Mouse (Mus musculus): ENCODE measurements around the gene Olfr695.
"Not testable (repeated sequence)": the region's sequence is repeated elsewhere in the genome, so short reads cannot be mapped to it uniquely, and the experiment has no call there.

Gene Olfr695

GRCm38 (mm10) chr7:106716296-106716695 lies at the start of gene Olfr695:
TSS of gene Olfr695 (minus strand) at chr7:106716396.
- no peak for DNase-seq (ENCODE audit: low read depth, low spot score)

- not testable (repeated sequence) for DNase-seq (ENCODE audit: low read depth, low spot score)
Observed at GRCm38 (mm10) chr7:106761008-106761407, 44.8 kb upstream of the Olfr695 start.

DNA sequence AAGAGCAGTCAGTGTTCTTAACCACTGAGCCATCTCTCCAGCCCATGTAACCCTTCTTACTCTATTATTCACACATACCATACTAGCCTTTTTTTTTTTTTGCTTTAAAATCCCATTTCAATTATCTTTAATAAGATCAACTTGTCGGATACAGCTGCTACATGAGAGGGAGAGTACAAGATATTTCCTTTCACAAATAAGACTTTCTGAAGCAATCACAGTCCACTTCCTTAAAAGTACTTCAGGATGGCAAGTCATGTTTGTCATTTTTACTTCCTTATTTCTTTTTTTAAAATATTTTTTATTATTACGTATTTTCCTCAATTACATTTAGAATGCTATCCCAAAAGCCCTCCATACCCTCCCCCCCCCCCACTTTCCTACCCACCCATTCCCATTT lies 42.6 kb upstream of the Olfr695 start:
- DNase-seq (ENCODE audit: low read depth, low spot score) = no peak

DNA sequence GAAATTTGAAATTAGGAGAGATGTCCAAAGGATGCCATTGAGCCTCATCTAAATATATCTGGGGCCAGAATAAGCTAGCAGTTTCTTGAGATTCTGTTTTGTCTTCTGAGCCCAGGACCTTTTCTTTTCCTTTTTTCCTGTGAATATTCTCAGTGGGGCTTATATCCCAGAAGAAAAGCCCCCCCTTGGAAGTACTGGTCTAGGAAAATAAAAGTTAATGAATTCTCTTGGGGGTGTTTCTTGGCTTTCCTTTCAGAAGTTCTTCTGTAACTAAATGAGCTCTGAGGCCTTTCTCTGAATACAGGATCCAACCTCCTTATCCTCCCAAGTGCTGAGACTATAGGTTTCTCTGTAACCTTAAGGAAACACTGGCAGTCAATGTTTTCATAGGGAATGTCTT lies 39.1 kb upstream of the Olfr695 start, which contains the start of gene Olfr698:
Olfr698 (minus strand) TSS at position 101 of the 400 bp plus-strand sequence.
- DNase-seq (ENCODE audit: low read depth, low spot score) = no peak

DNA sequence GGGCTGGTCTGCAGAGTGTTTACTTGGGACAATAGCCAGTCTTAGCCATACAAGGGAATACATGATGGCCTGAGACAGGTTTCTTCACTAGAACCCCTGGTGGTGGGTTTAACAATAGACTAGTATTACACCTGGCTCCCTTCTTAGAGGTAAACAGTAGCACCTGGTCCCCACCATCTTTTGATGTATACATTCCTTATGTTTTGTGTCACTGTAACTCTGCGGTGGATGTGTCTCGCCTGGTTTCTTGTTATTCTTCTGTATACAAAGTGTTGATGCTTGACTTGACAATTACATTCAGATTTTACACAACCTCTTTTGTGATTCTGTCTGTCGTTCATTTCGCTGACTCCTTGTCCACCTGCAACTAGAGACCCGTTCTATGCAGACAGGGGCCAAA lies 29.6 kb upstream of the Olfr695 start:
- no peak for DNase-seq (ENCODE audit: low read depth, low spot score)

- DNase-seq (ENCODE audit: low read depth, low spot score) = no peak
Observed at GRCm38 (mm10) chr7:106742343-106742742, 26.1 kb upstream of the Olfr695 start, which contains the start of gene Olfr697. TSS of gene Olfr697 (minus strand) at chr7:106742443.

GRCm38 (mm10) chr7:106737028-106737427 lies 20.8 kb upstream of the Olfr695 start:
- no peak for DNase-seq (ENCODE audit: low read depth, low spot score)

- no peak for DNase-seq (ENCODE audit: low read depth, low spot score)
Observed at GRCm38 (mm10) chr7:106733717-106734116, 17.5 kb upstream of the Olfr695 start.

DNA sequence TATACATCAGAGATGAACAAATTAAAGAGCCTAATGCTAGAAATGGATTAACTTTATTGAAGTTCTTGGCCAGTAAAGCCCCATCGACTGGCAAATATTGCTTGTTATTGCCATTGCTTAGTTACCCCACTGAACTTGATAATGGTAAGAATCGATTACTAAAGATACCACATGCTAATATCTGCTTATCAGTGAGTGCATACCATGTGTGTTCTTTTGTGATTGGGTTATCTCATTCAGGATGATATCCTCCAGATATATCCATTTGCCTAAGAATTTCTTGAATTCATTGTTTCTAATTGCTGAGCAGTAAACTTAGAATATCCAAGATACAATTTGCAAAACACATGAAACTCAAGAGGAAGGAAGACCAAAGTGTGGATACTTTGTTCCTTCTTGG lies 9.5 kb upstream of the Olfr695 start:
- not testable (repeated sequence) for DNase-seq (ENCODE audit: low read depth, low spot score)

DNA sequence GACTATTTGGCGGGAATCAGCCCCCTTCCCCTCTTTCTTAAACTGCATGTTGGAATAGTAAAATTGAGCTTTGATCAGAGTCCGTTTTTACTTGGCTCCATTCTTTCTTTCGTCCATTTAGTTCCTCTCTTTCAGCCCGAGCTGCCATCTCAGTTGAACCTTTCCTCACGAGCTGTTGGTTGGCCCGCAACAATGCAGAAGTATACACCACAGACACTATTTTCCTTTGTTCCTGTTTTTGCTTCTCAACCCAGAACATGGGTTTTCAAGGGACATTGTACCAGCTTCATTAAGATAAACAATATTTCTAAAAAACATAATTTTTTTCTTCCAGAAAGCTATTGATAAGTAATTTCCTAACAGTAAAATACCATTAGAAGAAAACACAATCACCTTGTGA lies 4.7 kb downstream of the Olfr695 start:
- peak; percentile 2 for DNase-seq (ENCODE audit: low read depth, low spot score)

DNA sequence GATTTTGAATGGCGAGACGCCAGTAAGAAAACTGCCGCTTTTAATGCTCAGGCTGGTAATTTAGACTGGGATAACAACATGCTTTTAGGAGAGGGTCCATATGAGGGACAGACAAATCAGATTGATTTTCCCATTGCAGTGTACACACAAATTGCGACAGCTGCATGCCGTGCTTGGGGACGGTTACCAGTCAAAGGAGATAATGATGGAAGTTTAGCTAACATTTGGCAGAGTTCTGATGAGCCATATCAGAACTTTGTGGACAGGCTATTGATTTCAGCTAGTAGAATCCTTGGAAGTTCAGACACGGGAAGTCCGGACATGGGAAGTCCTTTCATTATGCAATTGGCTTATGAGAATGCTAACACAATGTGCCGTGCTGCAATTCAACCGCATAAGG lies 8.5 kb downstream of the Olfr695 start:
- DNase-seq (ENCODE audit: low read depth, low spot score) = not testable (repeated sequence)

DNA sequence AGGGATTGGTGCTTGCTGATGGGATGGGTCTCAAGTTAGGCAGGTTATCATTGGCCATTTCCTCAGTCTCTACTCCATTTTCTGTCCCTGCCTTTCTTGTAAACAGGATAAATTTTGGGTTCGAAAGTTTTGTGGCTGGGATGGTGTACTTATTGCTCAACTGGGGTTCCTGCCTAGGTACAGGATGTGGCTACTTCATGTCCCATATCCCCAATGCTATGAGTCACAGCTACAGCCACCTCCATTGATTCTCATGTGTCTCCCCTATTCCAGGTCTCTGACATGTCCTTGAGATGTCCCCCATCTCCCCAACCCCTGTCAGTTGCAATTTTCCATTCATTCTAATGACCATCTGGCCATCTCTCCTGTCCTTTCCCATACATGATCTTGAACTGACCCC lies 19.3 kb downstream of the Olfr695 start:
- DNase-seq (ENCODE audit: low read depth, low spot score) = no peak

GRCm38 (mm10) chr7:106692976-106693375 lies 23.2 kb downstream of the Olfr695 start:
- no peak for DNase-seq (ENCODE audit: low read depth, low spot score)

DNA sequence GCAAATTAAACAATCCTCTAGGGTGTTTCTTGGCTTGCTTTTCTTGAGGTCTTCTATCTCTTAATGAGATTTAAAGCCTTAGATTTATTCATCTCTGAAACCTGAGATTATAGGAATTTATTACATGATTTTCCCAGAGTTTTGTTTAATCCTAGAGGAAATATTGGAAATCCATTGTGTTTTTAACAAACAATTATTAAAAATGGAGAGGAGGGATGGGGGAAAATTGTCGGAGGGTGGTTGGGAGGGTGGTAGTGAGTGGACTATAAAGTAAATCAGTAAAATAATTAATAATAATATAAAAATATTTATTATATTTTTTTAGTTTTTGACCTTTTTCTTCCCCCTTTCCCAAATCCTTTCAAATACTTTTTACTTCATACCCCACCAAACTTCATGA lies 24.5 kb downstream of the Olfr695 start, which contains the start of gene Olfr694:
Olfr694 (minus strand) TSS at position 101 of the 400 bp plus-strand sequence.
- no peak for DNase-seq (ENCODE audit: low read depth, low spot score)

DNA sequence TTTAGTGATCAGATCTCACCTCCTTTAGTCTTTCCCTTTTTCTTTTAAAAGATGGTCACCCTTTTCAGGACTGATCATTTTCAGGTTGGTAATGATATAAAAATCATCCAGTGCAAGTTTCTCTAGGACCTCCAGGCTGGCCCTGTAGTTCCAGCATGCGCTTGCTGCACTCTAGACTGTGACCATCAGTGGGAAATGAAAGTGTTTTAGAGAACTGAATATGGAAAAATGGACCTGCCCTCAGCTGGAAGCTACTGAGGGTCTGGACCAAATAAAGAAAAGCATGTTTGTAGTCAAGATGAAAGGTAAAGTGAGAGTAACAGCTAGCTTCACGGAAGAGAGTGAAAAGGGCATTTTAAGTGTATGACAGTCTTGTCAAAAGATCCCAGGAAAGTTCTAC lies 30.8 kb downstream of the Olfr695 start:
- no peak for DNase-seq (ENCODE audit: low read depth, low spot score)

- no peak for DNase-seq (ENCODE audit: low read depth, low spot score)
Observed at GRCm38 (mm10) chr7:106680484-106680883, 35.7 kb downstream of the Olfr695 start, which contains the start of gene Olfr693. TSS of gene Olfr693 (minus strand) at chr7:106680584.
